Mouse (Mus musculus): ENCODE results near the gene Ank2.

DNA sequence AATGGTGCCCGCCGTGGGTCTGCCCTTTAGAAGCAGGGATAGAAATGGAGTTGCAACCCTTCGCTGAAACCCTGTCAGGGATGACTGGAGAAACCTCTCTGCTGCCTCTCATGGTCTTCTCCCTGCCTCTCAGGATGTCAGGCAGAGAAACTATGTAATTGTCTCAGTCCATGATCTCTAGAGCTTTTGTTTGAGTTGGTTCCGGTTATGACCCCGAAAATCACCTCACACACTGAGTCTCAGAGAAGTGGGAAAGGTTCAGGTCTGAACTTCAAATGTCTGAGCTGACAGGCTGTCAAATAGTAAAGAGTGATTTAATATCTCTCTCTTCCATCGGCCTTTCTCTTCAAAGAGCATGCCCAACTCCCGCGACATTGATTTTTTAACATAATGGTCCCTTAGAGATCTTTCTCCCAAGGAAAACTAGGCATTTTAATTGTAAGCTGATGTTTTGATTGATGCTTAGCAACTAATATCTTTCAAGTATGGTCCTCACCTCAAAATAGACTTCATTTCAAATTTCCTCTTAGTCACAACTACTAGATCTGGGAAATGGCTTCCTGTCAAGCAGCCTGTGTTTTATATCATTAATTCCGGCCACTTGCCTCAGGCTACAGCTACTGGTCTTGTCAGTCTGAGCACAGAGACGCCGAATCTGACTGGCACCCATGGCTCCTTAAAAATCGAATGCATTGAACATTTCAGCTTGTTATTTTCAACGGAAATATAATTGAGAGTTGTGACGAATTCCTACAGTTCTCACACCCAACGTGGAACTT, 239.0 kb downstream of the Ank2 start:
- TF ChIP-seq CTCF (IDR thresholded peaks at IDR 0.05; ENCODE audit: low read depth, low read length) = no peak
- TF ChIP-seq POLR2A (IDR thresholded peaks at IDR 0.05; ENCODE audit: extremely low read depth, insufficient read depth, low read length) = no peak

Measured in liver, adult 2 months (tissue).